Mouse (Mus musculus) MEL (cell line): ENCODE measurements around the gene Gm1043. TPM values are rescaled to one million over a fixed set of nuclear protein-coding genes. Genes with fewer than 3 reads are reported as not detected.

Experiments used
- DNase-seq: peaks from one replicate; pipeline ENCODE4 v3.0.0; 2011; ENCODE audit warnings: low read depth, low spot score
- H3K27ac ChIP-seq: 2 replicates; pipeline ENCODE4 v1.5.1; 2012; ENCODE audit warnings: low read depth, mild to moderate bottlenecking, control low read depth, low read length, moderate library complexity; ENCODE audit not compliant: control insufficient read depth
- H3K27me3 ChIP-seq, 2 experiments: fragments of 150-350 bp in 1 of 2; sonication (generic) in 1 of 2; 2 replicates each; pipeline ENCODE4 v1.6.1; 2012; ENCODE audit warnings: low read length in 2 of 2, mild to moderate bottlenecking in 2 of 2, improper control_type of control experiment in 1 of 2, moderate library complexity in 1 of 2; ENCODE audit not compliant: insufficient read depth in 2 of 2, control insufficient read depth in 1 of 2
- H3K36me3 ChIP-seq, 2 experiments: 2 replicates each; pipeline ENCODE4 v1.6.1; 2012 to 2014; ENCODE audit warnings: low read length in 2 of 2, improper control_type of control experiment in 1 of 2, inconsistent platforms in 1 of 2, mild to moderate bottlenecking in 1 of 2; ENCODE audit not compliant: insufficient read depth in 2 of 2, control insufficient read depth in 1 of 2
- H3K4me1 ChIP-seq, 2 experiments: fragments of 150-350 bp in 1 of 2; sonication (generic) in 1 of 2; 2 replicates each; pipeline ENCODE4 v1.6.1; 2012; ENCODE audit warnings: low read length in 2 of 2, improper control_type of control experiment in 1 of 2, mild to moderate bottlenecking in 1 of 2; ENCODE audit not compliant: insufficient read depth in 2 of 2, control insufficient read depth in 1 of 2
- H3K4me3 ChIP-seq, 2 experiments: fragments of 150-350 bp in 1 of 2; sonication (generic) in 1 of 2; 2 replicates each; pipeline ENCODE4 v1.5.1; 2012; ENCODE audit warnings: low read depth in 2 of 2, low read length in 2 of 2, mild to moderate bottlenecking in 2 of 2, moderate library complexity in 2 of 2, control low read depth in 1 of 2, improper control_type of control experiment in 1 of 2; ENCODE audit not compliant: control insufficient read depth in 1 of 2, insufficient read depth in 1 of 2
- H3K79me2 ChIP-seq: 2 replicates; pipeline ENCODE4 v1.6.1; 2012; ENCODE audit warnings: mild to moderate bottlenecking, low read length, moderate library complexity; ENCODE audit not compliant: control insufficient read depth, poor library complexity, insufficient read depth
- H3K9ac ChIP-seq: 2 replicates; pipeline ENCODE4 v1.6.1; 2012; ENCODE audit warnings: low read depth, mild to moderate bottlenecking, control low read depth, low read length, moderate library complexity; ENCODE audit not compliant: control insufficient read depth, poor library complexity, severe bottlenecking
- H3K9me3 ChIP-seq: fragments of 150-350 bp; sonication (generic); replicated peaks from 2 replicates; pipeline ENCODE4 v1.6.1; 2012; ENCODE audit warnings: mild to moderate bottlenecking, low read length, improper control_type of control experiment, moderate library complexity; ENCODE audit not compliant: insufficient read depth
- CHD1 ChIP-seq: IDR thresholded peaks from 2 replicates; pipeline ENCODE4 v1.6.1; 2012; ENCODE audit warnings: low read depth, mild to moderate bottlenecking, inconsistent platforms, low read length, improper control_type of control experiment
- CTCF ChIP-seq, 3 experiments: IDR thresholded peaks in 2 of 3; conservative IDR thresholded peaks in 1 of 3; 2 replicates each; pipeline ENCODE4 v1.5.1; 2011 to 2012; ENCODE audit warnings: low read length in 3 of 3, low read depth in 2 of 3, mild to moderate bottlenecking in 2 of 3, improper control_type of control experiment in 1 of 3, inconsistent platforms in 1 of 3, mixed read lengths in 1 of 3, moderate library complexity in 1 of 3; ENCODE audit not compliant: control insufficient read depth in 1 of 3, insufficient read depth in 1 of 3, poor library complexity in 1 of 3, severe bottlenecking in 1 of 3
- E2F4 ChIP-seq: IDR thresholded peaks from 2 replicates; pipeline ENCODE4 v1.6.1; 2011; ENCODE audit warnings: low read depth, low read length, improper control_type of control experiment, borderline replicate concordance
- ELF1 ChIP-seq: IDR thresholded peaks from 2 replicates; pipeline ENCODE4 v1.6.1; 2014; ENCODE audit warnings: low read depth, mild to moderate bottlenecking, inconsistent platforms, low read length, improper control_type of control experiment, moderate library complexity
- ETS1 ChIP-seq: IDR thresholded peaks from 2 replicates; pipeline ENCODE4 v1.6.1; 2012; ENCODE audit warnings: low read depth, mild to moderate bottlenecking, inconsistent platforms, low read length, improper control_type of control experiment, moderate library complexity
- GABPA ChIP-seq: IDR thresholded peaks from 2 replicates; pipeline ENCODE4 v1.6.1; 2012; ENCODE audit warnings: low read depth, mild to moderate bottlenecking, inconsistent platforms, low read length, improper control_type of control experiment, moderate library complexity
- GATA1 ChIP-seq: IDR thresholded peaks from 2 replicates; pipeline ENCODE4 v1.6.1; 2011; ENCODE audit warnings: low read depth, low read length, improper control_type of control experiment
- HCFC1 ChIP-seq: IDR thresholded peaks from 2 replicates; pipeline ENCODE4 v1.6.1; 2012; ENCODE audit warnings: low read depth, mild to moderate bottlenecking, inconsistent platforms, low read length, improper control_type of control experiment, moderate library complexity
- JUND ChIP-seq: IDR thresholded peaks from 2 replicates; pipeline ENCODE4 v1.6.1; 2011; ENCODE audit warnings: low read depth, mild to moderate bottlenecking, improper control_type of control experiment, low read length
- KAT2A ChIP-seq: conservative IDR thresholded peaks from 2 replicates; pipeline ENCODE4 v1.6.1; 2012; ENCODE audit warnings: low read depth, low read length, improper control_type of control experiment, inconsistent platforms
- MAFK ChIP-seq: IDR thresholded peaks from 2 replicates; pipeline ENCODE4 v1.6.1; 2011; ENCODE audit warnings: low read depth, mild to moderate bottlenecking, low read length, improper control_type of control experiment, borderline replicate concordance
- MAX ChIP-seq: IDR thresholded peaks from 2 replicates; pipeline ENCODE4 v1.6.1; 2011; ENCODE audit warnings: low read length, improper control_type of control experiment
- MAZ ChIP-seq: IDR thresholded peaks from 2 replicates; pipeline ENCODE4 v1.6.1; 2012; ENCODE audit warnings: low read depth, mild to moderate bottlenecking, inconsistent platforms, low read length, improper control_type of control experiment
- MXI1 ChIP-seq: IDR thresholded peaks from 2 replicates; pipeline ENCODE4 v1.6.1; 2011; ENCODE audit warnings: mild to moderate bottlenecking, low read depth, low read length, improper control_type of control experiment
- MYB ChIP-seq: IDR thresholded peaks from 2 replicates; pipeline ENCODE4 v1.6.1; 2011; ENCODE audit warnings: mild to moderate bottlenecking, low read depth, low read length, improper control_type of control experiment
- NELFE ChIP-seq: IDR thresholded peaks from 2 replicates; pipeline ENCODE4 v1.6.1; 2011; ENCODE audit warnings: low read depth, low read length, improper control_type of control experiment
- POLR2A ChIP-seq, 2 experiments: IDR thresholded peaks; 2 replicates each; pipeline ENCODE4 v1.6.1; 2011 to 2012; ENCODE audit warnings: low read length in 2 of 2, mild to moderate bottlenecking in 2 of 2, control low read depth in 1 of 2, improper control_type of control experiment in 1 of 2, low read depth in 1 of 2, moderate library complexity in 1 of 2; ENCODE audit not compliant: control insufficient read depth in 1 of 2, insufficient read depth in 1 of 2, poor library complexity in 1 of 2
- RAD21 ChIP-seq: IDR thresholded peaks from 2 replicates; pipeline ENCODE4 v1.6.1; 2011; ENCODE audit warnings: mild to moderate bottlenecking, low read depth, low read length, improper control_type of control experiment
- RCOR1 ChIP-seq: IDR thresholded peaks from 2 replicates; pipeline ENCODE4 v1.6.1; 2012; ENCODE audit warnings: low read depth, mild to moderate bottlenecking, inconsistent platforms, low read length, improper control_type of control experiment
- SIN3A ChIP-seq: IDR thresholded peaks from 2 replicates; pipeline ENCODE4 v1.6.1; 2012; ENCODE audit warnings: low read length, improper control_type of control experiment, inconsistent platforms
- SMC3 ChIP-seq: IDR thresholded peaks from 2 replicates; pipeline ENCODE4 v1.6.1; 2011; ENCODE audit warnings: low read depth, low read length, improper control_type of control experiment
- TAL1 ChIP-seq: IDR thresholded peaks from 2 replicates; pipeline ENCODE4 v1.6.1; 2012; ENCODE audit warnings: mild to moderate bottlenecking, inconsistent platforms, low read length, moderate library complexity, mixed read lengths
- TBP ChIP-seq: IDR thresholded peaks from 2 replicates; pipeline ENCODE4 v1.8.0; 2011; ENCODE audit warnings: low read depth, low read length, improper control_type of control experiment
- UBTF ChIP-seq: IDR thresholded peaks from 2 replicates; pipeline ENCODE4 v1.6.1; 2012; ENCODE audit warnings: low read depth, mild to moderate bottlenecking, inconsistent platforms, low read length, improper control_type of control experiment, moderate library complexity, borderline replicate concordance; ENCODE audit not compliant: insufficient read depth
- USF1 ChIP-seq: IDR thresholded peaks from 2 replicates; pipeline ENCODE4 v1.6.1; 2014; ENCODE audit warnings: low read depth, mild to moderate bottlenecking, inconsistent platforms, low read length, improper control_type of control experiment, moderate library complexity
- USF2 ChIP-seq, 2 experiments: IDR thresholded peaks; 2 replicates each; pipeline ENCODE4 v1.6.1; 2011 to 2012; ENCODE audit warnings: improper control_type of control experiment in 2 of 2, low read length in 2 of 2, borderline replicate concordance in 1 of 2, inconsistent platforms in 1 of 2, low read depth in 1 of 2, mild to moderate bottlenecking in 1 of 2; ENCODE audit not compliant: insufficient read depth in 1 of 2
- ZC3H11A ChIP-seq: IDR thresholded peaks from 2 replicates; pipeline ENCODE4 v1.6.1; 2012; ENCODE audit warnings: low read depth, mild to moderate bottlenecking, inconsistent platforms, low read length, improper control_type of control experiment
- ZNF384 ChIP-seq: IDR thresholded peaks from 2 replicates; pipeline ENCODE4 v1.6.1; 2012; ENCODE audit warnings: low read depth, mild to moderate bottlenecking, inconsistent platforms, low read length, improper control_type of control experiment
- polyA plus RNA-seq, 2 experiments: library from polyadenylated mRNA; stranded (reverse) in 1 of 2; unstranded in 1 of 2; fragments of >175 nt in 1 of 2; fragments of >200 nt in 1 of 2; gene quantifications; 2 replicates each; pipeline versions ENCODE4 v1.2.1 to v1.2.4; 2012; ENCODE audit warnings: low replicate concordance in 2 of 2, low read depth in 1 of 2; ENCODE audit not compliant: insufficient read length in 2 of 2, insufficient read depth in 1 of 2, missing spikeins in 1 of 2
- total RNA-seq: library from RNA; depleted of rRNA; stranded (reverse); fragments of 300-350 nt; gene quantifications from 2 replicates; pipeline ENCODE4 v1.2.3, GENCODE M21; 2012

Gm1043 gene
- total and polyA plus RNA-seq, 3 experiments, result not detected

DNA sequence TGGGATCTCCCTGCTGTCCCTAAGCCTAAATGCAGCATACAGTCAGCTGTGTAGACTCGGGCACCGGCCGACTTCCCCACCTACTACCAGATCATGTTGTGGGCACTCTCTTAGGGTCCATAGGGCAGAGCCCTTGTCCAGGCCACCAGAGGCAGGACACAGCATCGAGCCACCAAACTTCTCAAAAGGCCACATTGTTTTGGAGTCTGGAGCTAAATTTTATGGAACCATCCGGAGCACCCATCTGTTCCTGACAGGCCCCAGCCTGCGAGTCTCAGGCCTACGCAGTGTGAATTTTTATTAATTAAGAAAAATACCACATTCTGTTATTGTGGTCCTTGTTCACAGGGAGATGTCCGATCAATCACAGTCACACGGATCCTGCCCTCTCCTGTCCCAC is 94.7 kb downstream of the Gm1043 start:
- DNase-seq, result no peak
- Histone ChIP-seq H3K79me2 (no peaks in the 10 kb centered on the region), H3K4me1 (no peaks in the 10 kb centered on the region), H3K27ac (no peak overlapping the region), H3K36me3 (no peaks in the 10 kb centered on the region), H3K27me3 (no peaks in the 10 kb centered on the region), H3K9me3 (no peaks in the 10 kb centered on the region), H3K4me3 (no peak overlapping the region), H3K9ac (no peak overlapping the region)
- no peak for TF ChIP-seq SMC3
- no peak for TF ChIP-seq ETS1
- TF ChIP-seq USF1, result no peak
- no peak for TF ChIP-seq CHD1
- TF ChIP-seq E2F4, result no peak
- TF ChIP-seq MAZ, result no peak
- no peak for TF ChIP-seq UBTF
- TF ChIP-seq SIN3A, result no peak
- TF ChIP-seq RCOR1, result no peak
- TF ChIP-seq ELF1, result no peak
- TF ChIP-seq ZC3H11A, result no peak
- TF ChIP-seq USF2 (IDR thresholded peaks at IDR 0.05; ENCODE audit: borderline replicate concordance in 1 of 2, insufficient read depth in 1 of 2, low read depth in 1 of 2, low read length in 2 of 2), result no peak

DNA sequence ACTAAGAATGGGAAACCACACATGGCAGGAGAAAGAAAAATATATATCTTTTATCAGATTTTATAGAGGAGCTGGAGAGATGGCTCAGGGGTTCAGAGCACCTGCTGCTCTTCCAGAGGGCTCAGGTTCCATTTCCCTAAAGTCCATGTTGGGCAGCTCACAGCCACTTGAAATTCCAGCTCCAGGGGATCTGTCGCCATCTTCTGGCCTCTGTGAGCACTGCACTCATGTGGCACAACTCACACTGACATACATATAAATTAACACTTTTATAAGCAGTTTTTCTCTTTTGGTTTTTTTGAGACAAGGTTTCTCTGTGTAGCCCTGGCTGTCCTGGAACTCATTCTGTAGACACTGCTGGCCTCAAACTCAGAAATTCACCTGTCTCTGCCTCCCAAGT is 95.5 kb downstream of the Gm1043 start:
- H3K4me3 ChIP-seq, result no peak overlapping the region
- no peaks in the 10 kb centered on the region for H3K79me2 ChIP-seq
- DNase-seq, result peak; percentile 14
- TF ChIP-seq SMC3 (peak; percentile 7; the same call in 1 of the 2 replicates), ELF1 (no peak), MAFK (no peak), POLR2A (IDR thresholded peaks at IDR 0.05; ENCODE audit: control insufficient read depth in 1 of 2, insufficient read depth in 1 of 2, low read depth in 1 of 2, low read length in 2 of 2, poor library complexity in 1 of 2) (no peak), USF2 (IDR thresholded peaks at IDR 0.05; ENCODE audit: borderline replicate concordance in 1 of 2, insufficient read depth in 1 of 2, low read depth in 1 of 2, low read length in 2 of 2) (no peak), HCFC1 (no peak), NELFE (no peak), ZNF384 (no peak), ETS1 (no peak), JUND (no peak), CTCF (IDR thresholded peaks at IDR 0.05 in 2 of 3, conservative IDR thresholded peaks at IDR 0.05 in 1 of 3; ENCODE audit: control insufficient read depth in 1 of 3, insufficient read depth in 1 of 3, low read depth in 2 of 3, low read length in 3 of 3, poor library complexity in 1 of 3, severe bottlenecking in 1 of 3) (peak; percentile 43 to 45 (median 44)), RCOR1 (no peak), E2F4 (no peak), MAX (no peak), GABPA (no peak), TBP (no peak), MYB (no peak), TAL1 (no peak), CHD1 (no peak), GATA1 (no peak), KAT2A (no peak), MXI1 (no peak), RAD21 (peak; percentile 34)
- no peak overlapping the region for H3K9ac ChIP-seq
- no peaks in the 10 kb centered on the region for H3K36me3 ChIP-seq
- H3K9me3 ChIP-seq, result no peaks in the 10 kb centered on the region
- H3K27me3 ChIP-seq, result no peaks in the 10 kb centered on the region
- no peak overlapping the region for H3K27ac ChIP-seq
- no peaks in the 10 kb centered on the region for H3K4me1 ChIP-seq
